Mouse (Mus musculus) retina, embryonic 14.5 days (tissue): ENCODE measurements around the gene Epb41l1.

Experiments used
- DNase-seq: peaks from one replicate; pipeline ENCODE4 v3.0.0-alpha.2; 2015; ENCODE audit warnings: low spot score

Epb41l1 gene

GRCm38 (mm10) chr2:156538817-156539555, 118.3 kb downstream of the Epb41l1 start:
- no peak for DNase-seq

GRCm38 (mm10) chr2:156540991-156541390, 120.3 kb downstream of the Epb41l1 start:
- DNase-seq, result no peak

DNA sequence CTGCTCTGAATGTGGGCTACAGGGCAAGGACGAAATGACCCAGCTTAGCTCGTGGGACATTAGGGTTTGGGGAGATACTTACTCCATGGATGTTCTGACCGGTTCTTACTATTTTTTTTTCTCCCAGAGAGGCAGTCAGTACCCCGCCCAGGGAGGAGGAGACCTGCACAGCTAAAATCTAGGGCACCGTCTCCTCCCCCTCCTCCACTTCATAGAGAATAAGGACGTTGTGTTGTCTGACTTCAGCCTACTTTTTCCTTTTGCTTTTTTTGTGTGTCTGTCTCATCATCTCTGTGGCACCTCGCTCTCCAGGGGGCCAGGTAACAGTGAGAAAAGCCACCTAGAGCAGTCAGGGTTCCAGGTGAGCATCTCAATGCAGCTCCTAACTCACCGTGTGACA, 121.7 kb downstream of the Epb41l1 start:
- DNase-seq, result no peak

DNA sequence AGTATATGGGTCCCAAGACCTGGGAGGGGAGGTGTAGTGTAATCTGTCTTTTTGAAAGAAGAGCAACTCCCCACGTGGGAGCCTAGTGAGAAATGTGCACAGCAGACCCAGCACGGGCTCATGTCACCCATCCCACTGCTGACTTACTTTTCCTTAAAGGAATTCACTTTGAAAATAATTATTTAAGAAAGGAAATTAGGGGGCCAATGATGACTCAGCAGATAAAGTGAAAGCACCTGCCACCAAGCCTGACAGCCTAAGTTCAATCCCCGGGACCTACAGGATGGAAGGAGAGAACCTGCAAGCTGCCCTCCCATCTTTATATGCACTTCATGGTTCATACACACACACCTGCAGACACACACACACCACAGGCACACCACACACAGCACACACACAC, 123.1 kb downstream of the Epb41l1 start:
- DNase-seq, result no peak

- peak; percentile 88 for DNase-seq
Measured at GRCm38 (mm10) chr2:156547123-156547891, 126.6 kb downstream of the Epb41l1 start, which contains the start of gene Aar2. Gene Aar2 (plus strand): TSS chr2:156547584.

- DNase-seq, result no peak
Measured at GRCm38 (mm10) chr2:156552421-156552820, 131.7 kb downstream of the Epb41l1 start.

GRCm38 (mm10) chr2:156561808-156562207, 141.1 kb downstream of the Epb41l1 start:
- DNase-seq, result no peak

- no peak for DNase-seq
Measured at GRCm38 (mm10) chr2:156563557-156563956, 142.8 kb downstream of the Epb41l1 start.

DNA sequence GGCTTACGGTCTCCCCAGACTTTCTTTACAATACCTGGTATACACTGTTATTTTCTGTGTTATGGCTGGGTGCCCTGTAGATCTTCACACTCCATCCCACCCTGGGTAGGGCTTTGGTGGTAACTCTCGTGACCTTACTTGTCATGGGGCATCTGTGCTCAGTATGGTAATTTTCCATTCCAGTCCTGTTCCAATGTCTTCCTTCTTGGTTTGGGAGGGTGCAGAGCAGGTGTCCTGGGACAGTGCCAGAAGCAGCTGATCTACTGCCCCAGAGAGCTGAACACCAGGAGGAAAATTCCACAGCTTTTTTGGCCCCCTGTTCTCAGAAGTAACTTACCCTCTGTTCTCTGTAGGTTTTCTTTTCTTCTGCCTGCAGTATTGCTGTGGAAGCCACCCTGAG, 145.8 kb downstream of the Epb41l1 start:
- DNase-seq, result no peak

- no peak for DNase-seq
Measured at GRCm38 (mm10) chr2:156568647-156569046, 147.9 kb downstream of the Epb41l1 start.

DNA sequence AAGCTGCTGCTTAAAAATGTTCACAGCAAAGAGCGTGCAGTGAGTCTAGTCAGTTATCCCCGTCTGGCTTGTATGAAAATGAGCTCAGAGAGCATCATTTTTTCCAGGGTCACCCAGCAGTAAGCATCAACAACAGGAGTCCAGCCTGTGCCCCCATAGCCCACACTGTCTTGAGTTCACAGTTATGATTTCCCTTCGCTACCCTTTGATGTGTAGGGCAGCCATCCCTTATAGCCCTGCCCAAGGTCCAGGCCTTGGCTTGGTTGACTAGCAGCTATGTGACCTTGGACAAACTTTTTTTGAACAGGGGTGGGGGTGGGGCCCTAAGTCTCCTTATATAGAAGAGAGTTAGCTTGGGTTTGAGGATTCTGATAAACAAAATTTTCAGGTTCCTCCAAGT, 148.6 kb downstream of the Epb41l1 start:
- no peak for DNase-seq

DNA sequence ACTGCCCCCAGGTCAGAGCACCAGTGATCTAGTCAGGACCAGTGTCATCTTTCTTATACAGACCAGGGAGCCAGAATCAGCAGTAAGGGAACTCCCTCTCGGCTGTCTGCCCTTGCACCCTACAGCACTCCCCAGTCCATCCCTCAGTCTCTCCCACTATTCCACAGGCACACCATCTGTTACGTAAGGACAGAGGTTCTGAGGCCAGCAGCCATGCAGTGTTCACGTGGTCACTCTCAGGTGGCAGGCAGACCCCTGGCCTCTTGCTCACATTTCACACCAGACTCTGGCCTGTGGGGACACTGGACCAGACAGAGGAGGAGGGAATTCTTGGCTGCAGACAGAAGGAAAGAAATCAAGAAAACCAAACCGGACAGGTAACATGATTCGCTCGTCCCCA, 150.8 kb downstream of the Epb41l1 start:
- no peak for DNase-seq

GRCm38 (mm10) chr2:156576850-156577587, 156.3 kb downstream of the Epb41l1 start:
- no peak for DNase-seq

DNA sequence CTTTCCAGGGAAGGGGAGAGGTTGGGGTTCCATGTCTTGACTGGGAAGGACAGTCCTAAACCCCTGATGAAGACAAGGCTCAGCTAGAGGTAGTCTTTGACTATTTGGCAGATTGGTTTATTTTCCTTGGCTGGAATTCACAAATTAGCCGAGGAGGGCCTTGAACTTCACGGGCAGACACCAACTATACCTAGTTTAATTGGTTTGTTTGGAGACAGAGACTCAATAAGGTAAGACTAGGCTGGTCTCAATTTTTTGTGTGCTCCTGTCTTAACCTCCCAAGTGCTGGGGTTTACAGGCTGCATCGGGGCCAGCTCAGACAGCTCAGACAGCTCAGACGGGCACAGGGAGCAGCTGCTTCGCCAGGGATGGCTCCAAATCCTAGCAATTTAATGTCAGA, 159.8 kb downstream of the Epb41l1 start:
- no peak for DNase-seq

- DNase-seq, result no peak
Measured at GRCm38 (mm10) chr2:156581244-156581643, 160.5 kb downstream of the Epb41l1 start.

GRCm38 (mm10) chr2:156582887-156583286, 162.2 kb downstream of the Epb41l1 start:
- DNase-seq, result no peak

DNA sequence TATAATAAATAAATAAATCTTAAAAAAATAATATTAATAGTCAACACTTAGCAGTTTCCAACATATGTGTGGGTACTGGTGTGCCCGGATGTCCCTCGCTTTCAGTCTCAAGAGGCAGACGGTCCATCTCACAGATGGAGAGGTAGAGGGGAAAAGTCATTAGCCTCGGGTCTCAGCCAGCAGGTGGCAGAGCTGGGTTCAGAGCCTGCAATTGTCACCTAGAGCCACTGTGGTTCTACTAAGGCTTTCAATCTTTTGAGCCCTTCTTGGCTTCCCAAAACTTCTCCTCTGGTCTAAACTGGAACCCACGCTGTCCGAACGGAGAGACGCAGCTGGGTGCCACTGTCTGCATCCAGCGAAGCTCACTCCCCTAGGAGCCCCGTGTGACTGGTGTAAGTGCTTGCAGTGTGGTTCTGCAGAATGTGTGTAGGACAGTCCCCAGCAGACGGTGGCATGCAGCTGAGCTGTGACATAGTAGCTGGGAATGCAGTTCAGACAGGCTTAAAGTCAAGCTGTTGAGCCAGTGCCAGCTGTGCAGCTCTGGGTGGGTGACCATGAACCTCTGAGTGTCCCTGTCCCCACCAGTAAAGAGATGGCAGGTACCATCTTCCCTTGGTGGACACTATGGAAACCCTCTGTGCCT, 163.6 kb downstream of the Epb41l1 start:
- peak; percentile 31 for DNase-seq

DNA sequence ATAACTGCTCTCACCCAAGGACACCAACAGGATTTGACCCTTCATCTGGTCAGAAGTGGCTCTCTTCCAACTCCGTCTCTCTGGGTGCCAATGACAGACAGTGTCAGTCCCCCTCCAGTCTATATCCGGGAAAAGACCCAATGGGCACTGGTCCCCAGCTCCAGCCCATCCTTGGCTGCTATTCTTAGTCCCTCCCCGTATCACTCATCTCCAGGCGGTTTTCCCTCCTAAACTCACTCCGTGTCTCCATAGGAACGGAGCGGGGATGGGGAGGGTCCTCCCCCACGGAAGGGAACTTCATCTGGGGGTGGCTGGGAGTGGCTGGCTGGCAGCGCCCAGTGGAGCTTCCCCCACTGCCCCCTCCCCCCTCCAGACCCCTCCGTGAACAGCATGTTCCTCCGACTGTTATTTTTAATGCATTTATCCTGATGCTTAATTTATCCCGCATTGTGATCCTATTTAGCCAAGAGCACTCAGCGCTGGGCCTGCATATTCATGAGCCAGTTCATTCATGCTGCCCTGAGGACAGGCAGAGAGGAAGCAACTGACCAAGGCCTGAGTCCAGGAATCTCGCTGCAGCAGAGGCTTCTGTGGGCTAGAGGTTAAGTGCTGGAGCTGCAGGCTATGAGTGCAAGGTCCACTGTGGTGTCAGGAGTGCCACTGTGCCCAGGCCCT, 164.2 kb downstream of the Epb41l1 start:
- DNase-seq, result peak; percentile 27

GRCm38 (mm10) chr2:156589481-156589880, 168.8 kb downstream of the Epb41l1 start:
- no peak for DNase-seq
